Mouse (Mus musculus): ENCODE measurements at regions not wholly inside any gene's neighbourhood (a gene's known extent, or its start where the extent isn't known, plus 50 kb on each side); places are given as distances from the start of the nearest gene placed in this dataset.
"Not testable (repeated sequence)": the region's sequence is repeated elsewhere in the genome, so short reads cannot be mapped to it uniquely, and the experiment has no call there.

- DNase-seq (ENCODE audit: low spot score in 2 of 2) = no peak
These were observed 475.9 kb downstream of the Zfp704 start for GRCm38 (mm10) chr3:9133991-9134390.

- no peak for DNase-seq (ENCODE audit: low spot score in 2 of 2)
These were observed 477.7 kb downstream of the Zfp704 start for GRCm38 (mm10) chr3:9132104-9132751.

GRCm38 (mm10) chr3:9131366-9131765, 478.5 kb downstream of the Zfp704 start:
- DNase-seq (ENCODE audit: low spot score in 2 of 2) = no peak

- no peak for DNase-seq (ENCODE audit: low spot score in 2 of 2)
These were observed 481.5 kb downstream of the Zfp704 start for GRCm38 (mm10) chr3:9128407-9128806.

- DNase-seq (ENCODE audit: low spot score in 2 of 2) = no peak
These were observed 486.8 kb downstream of the Zfp704 start for GRCm38 (mm10) chr3:9123079-9123478.

GRCm38 (mm10) chr3:9117913-9118312, 492.0 kb downstream of the Zfp704 start:
- DNase-seq (ENCODE audit: low spot score in 2 of 2) = no peak

- DNase-seq (ENCODE audit: low spot score in 2 of 2) = no peak
These were observed 496.5 kb downstream of the Zfp704 start for GRCm38 (mm10) chr3:9113410-9113809.

GRCm38 (mm10) chr3:9110741-9111140, 499.1 kb downstream of the Zfp704 start:
- DNase-seq (ENCODE audit: low spot score in 2 of 2) = no peak

GRCm38 (mm10) chr3:9109991-9110390, 499.9 kb downstream of the Zfp704 start:
- no peak for DNase-seq (ENCODE audit: low spot score in 2 of 2)

- DNase-seq (ENCODE audit: low spot score in 2 of 2) = no peak
These were observed 500.4 kb downstream of the Zfp704 start for GRCm38 (mm10) chr3:9109485-9109884.

GRCm38 (mm10) chr3:9107766-9108410, 502.0 kb downstream of the Zfp704 start:
- no peak for DNase-seq (ENCODE audit: low spot score in 2 of 2)

GRCm38 (mm10) chr3:9105191-9105926, 504.5 kb downstream of the Zfp704 start:
- DNase-seq (ENCODE audit: low spot score in 2 of 2) = no peak

- DNase-seq (ENCODE audit: low spot score in 2 of 2) = no peak
These were observed 506.4 kb downstream of the Zfp704 start for GRCm38 (mm10) chr3:9103456-9103855.

- DNase-seq (ENCODE audit: low spot score in 2 of 2) = no peak
These were observed 508.6 kb downstream of the Zfp704 start for GRCm38 (mm10) chr3:9101240-9101639.

GRCm38 (mm10) chr3:9100761-9101160, 509.1 kb downstream of the Zfp704 start:
- DNase-seq (ENCODE audit: low spot score in 2 of 2) = no peak

GRCm38 (mm10) chr3:9098441-9098840, 511.4 kb downstream of the Zfp704 start:
- DNase-seq (ENCODE audit: low spot score in 2 of 2) = no peak

GRCm38 (mm10) chr3:9084134-9084533, 525.8 kb downstream of the Zfp704 start:
- no peak for DNase-seq (ENCODE audit: low spot score in 2 of 2)

GRCm38 (mm10) chr3:9082061-9082460, 527.8 kb downstream of the Zfp704 start:
- no peak for DNase-seq (ENCODE audit: low spot score in 2 of 2)

- no peak for DNase-seq (ENCODE audit: low spot score in 2 of 2)
These were observed 531.7 kb downstream of the Zfp704 start for GRCm38 (mm10) chr3:9078201-9078600.

GRCm38 (mm10) chr3:9076696-9077095, 533.2 kb downstream of the Zfp704 start:
- DNase-seq (ENCODE audit: low spot score in 2 of 2) = peak; percentile 28 to 68

GRCm38 (mm10) chr3:9072471-9072870, 537.4 kb downstream of the Zfp704 start:
- not testable (repeated sequence) for DNase-seq (ENCODE audit: low spot score in 2 of 2)

GRCm38 (mm10) chr3:9067048-9067447, 542.8 kb downstream of the Zfp704 start:
- peak; percentile 63 to 89 for DNase-seq (ENCODE audit: low spot score in 2 of 2)

- no peak for DNase-seq (ENCODE audit: low spot score in 2 of 2)
These were observed 543.5 kb downstream of the Zfp704 start for GRCm38 (mm10) chr3:9066374-9066773.

Data from spleen, postnatal 4 days (tissue).